Mouse (Mus musculus) hindbrain, embryonic 11.5 days (tissue): ENCODE results near the gene 9930021J03Rik. TPM values are rescaled to one million over a fixed set of nuclear protein-coding genes. Genes with fewer than 3 reads are reported as not detected.

ENCODE experiments used
- ATAC-seq: fragments of 200-750 bp; cut with Nextera tagmentation; 2 replicates; pipeline ENCODE4 v1.8.0; 2017; ENCODE audit warnings: mild to moderate bottlenecking, moderate TSS enrichment, moderate library complexity; ENCODE audit not compliant: low FRiP score
- DNase-seq: peaks from one replicate; pipeline ENCODE4 v3.0.0-alpha.2; 2015; ENCODE audit warnings: low spot score
- H3K27ac ChIP-seq: fragments of 300-500 bp; sonication (generic); 2 replicates; pipeline ENCODE4 v1.5.1; 2014; ENCODE audit warnings: mild to moderate bottlenecking, low read depth, low read length
- H3K27me3 ChIP-seq: fragments of 300-500 bp; sonication (generic); 2 replicates; pipeline ENCODE4 v1.6.1; 2014; ENCODE audit warnings: mild to moderate bottlenecking, low read length, moderate library complexity, mixed read lengths; ENCODE audit not compliant: control insufficient read depth, insufficient read depth
- H3K36me3 ChIP-seq: fragments of 300-500 bp; sonication (generic); 2 replicates; pipeline ENCODE4 v1.6.1; 2014; ENCODE audit warnings: mild to moderate bottlenecking, low read length, moderate library complexity, mixed read lengths; ENCODE audit not compliant: control insufficient read depth, insufficient read depth
- H3K4me1 ChIP-seq: fragments of 300-500 bp; sonication (generic); replicated peaks from 2 replicates; pipeline ENCODE4 v1.6.1; 2014; ENCODE audit warnings: low read length, mixed read lengths; ENCODE audit not compliant: control insufficient read depth, insufficient read depth
- H3K4me2 ChIP-seq: fragments of 300-500 bp; sonication (generic); replicated peaks from 2 replicates; pipeline ENCODE4 v1.6.1; 2014; ENCODE audit warnings: mild to moderate bottlenecking, low read depth, low read length
- H3K4me3 ChIP-seq: fragments of 300-500 bp; sonication (generic); 2 replicates; pipeline ENCODE4 v1.5.1; 2014; ENCODE audit warnings: low read depth, low read length
- H3K9ac ChIP-seq: fragments of 300-500 bp; sonication (generic); 2 replicates; pipeline ENCODE4 v1.6.1; 2014; ENCODE audit warnings: low read depth, low read length
- H3K9me3 ChIP-seq: fragments of 300-500 bp; sonication (generic); 2 replicates; pipeline ENCODE4 v1.6.1; 2016; ENCODE audit warnings: low read length; ENCODE audit not compliant: control insufficient read depth
- WGBS: fragments of 180-500 bp; shearing (Covaris S2); extraction: QIAGEN DNeasy Blood & Tissue Kit; methylation state at CpG from one replicate; pipeline ENCODE4 v1.1.7; 2014; 5-methylcytosine and 5-hydroxymethylcytosine counted together
- polyA plus RNA-seq: library from polyadenylated mRNA; unstranded; fragments of >200 nt; fragmentation: Nextera tagmentation; extraction: Ambion mirVana; gene quantifications from 2 replicates; pipeline ENCODE4 v1.2.1, GENCODE M21; 2014

Gene 9930021J03Rik
- polyA plus RNA-seq, 1 experiment from 2014 or later: 9.8 TPM

DNA sequence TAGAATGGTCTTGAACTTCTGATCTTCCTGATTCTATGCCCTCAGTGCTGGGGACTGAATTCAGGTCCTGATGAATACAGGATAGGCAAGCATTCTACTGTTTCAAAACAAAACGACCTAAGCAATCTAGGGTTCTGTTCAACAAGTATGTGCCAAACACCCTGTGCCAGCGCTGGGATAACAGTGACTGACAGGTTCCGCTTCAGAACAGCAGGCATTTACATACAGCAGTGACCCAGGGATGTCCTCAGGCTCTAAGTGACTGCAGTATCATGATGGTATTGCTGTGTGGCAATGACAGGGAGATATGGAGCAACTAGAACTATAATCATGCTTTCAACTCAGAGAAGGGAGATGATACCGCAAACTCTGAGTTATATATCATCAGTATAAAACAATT is 92.3 kb downstream of the 9930021J03Rik start:
- Histone ChIP-seq H3K4me3 (no peak overlapping the region), H3K27me3 (no peaks in the 10 kb centered on the region), H3K4me2 (no peak overlapping the region), H3K9ac (no peak overlapping the region), H3K4me1 (no peaks in the 10 kb centered on the region), H3K9me3 (no peaks in the 10 kb centered on the region), H3K36me3 (peaks cover 3% of the 10 kb centered on the region; the same call in 1 of the 2 replicates), H3K27ac (no peak overlapping the region)
- WGBS: 92% methylated on average over 4 of the region's 4 CpGs
- DNase-seq (no peak), ATAC-seq (no peak)

DNA sequence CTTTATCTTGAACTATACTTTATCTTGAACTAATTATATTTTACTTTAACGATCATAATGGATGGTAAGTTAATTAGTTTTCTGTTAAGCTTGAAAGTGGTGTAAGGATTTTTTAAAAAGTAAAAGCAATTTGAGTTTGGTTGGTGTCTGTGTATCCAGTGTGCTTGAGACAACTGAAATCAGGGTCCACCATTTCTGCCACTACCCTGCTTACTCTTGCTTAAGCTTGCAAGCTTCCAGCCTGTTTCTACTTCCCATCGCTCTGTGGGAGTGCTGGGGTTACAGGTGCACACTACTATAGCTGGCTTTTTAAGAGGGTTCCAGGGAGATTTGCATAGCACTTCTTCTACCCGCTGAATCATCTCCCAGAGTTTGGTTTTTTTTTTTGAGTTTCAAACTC is 96.3 kb downstream of the 9930021J03Rik start:
- no peak overlapping the region for H3K4me3 ChIP-seq
- no peaks in the 10 kb centered on the region for H3K9me3 ChIP-seq
- no peak for DNase-seq
- ATAC-seq: no peak
- H3K9ac ChIP-seq: no peak overlapping the region
- no peak overlapping the region for H3K27ac ChIP-seq
- 75% methylated on average over 3 of the region's 3 CpGs for WGBS
- H3K27me3 ChIP-seq: no peaks in the 10 kb centered on the region
- no peak overlapping the region for H3K4me2 ChIP-seq
- H3K4me1 ChIP-seq: no peaks in the 10 kb centered on the region
- no peaks in the 10 kb centered on the region for H3K36me3 ChIP-seq

DNA sequence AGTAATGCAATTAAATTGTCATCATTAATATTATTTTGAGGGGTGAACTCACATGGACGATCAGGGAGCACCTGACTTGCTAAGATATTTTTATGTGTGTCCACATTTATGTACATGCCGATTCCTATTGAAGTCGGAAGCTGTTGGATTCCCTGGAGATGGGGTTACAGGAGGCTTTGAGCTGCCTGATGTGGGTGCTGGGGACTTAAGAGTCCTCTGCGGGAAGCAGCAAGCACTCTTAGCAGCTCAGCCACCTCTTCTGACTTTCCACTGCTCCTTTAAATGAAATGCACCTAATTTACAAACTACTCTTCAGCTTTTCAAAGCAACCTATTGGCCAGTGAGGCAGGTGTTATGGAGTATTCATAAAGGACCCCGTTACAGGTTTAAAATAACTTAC is 97.3 kb downstream of the 9930021J03Rik start:
- Histone ChIP-seq H3K9me3 (no peaks in the 10 kb centered on the region), H3K36me3 (no peaks in the 10 kb centered on the region), H3K27ac (no peak overlapping the region), H3K27me3 (no peaks in the 10 kb centered on the region), H3K4me2 (no peak overlapping the region), H3K4me3 (no peak overlapping the region), H3K4me1 (no peaks in the 10 kb centered on the region), H3K9ac (no peak overlapping the region)
- WGBS: 80% methylated on average over 5 of the region's 5 CpGs
- no peak for ATAC-seq
- no peak for DNase-seq

DNA sequence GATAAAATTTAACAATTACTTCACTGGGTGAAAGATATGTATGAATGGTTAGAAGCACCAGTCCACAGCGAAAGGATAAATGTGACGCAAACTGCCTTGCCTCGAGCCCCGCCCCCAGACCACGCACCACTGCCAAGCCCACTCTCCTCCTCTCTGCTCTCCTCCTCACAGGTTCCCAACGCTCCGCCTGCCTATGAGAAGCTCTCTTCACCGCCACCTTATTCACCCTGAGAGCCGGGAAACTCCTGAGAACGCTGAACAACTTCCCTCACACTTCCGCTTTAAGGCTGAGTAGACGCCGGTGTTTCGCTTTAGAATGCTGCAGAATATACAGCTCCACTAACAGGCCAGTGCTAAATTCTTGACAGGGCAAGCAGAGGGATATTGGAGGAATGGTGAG is 97.8 kb downstream of the 9930021J03Rik start:
- no peaks in the 10 kb centered on the region for H3K36me3 ChIP-seq
- WGBS: 67% methylated on average over 14 of the region's 14 CpGs

DNA sequence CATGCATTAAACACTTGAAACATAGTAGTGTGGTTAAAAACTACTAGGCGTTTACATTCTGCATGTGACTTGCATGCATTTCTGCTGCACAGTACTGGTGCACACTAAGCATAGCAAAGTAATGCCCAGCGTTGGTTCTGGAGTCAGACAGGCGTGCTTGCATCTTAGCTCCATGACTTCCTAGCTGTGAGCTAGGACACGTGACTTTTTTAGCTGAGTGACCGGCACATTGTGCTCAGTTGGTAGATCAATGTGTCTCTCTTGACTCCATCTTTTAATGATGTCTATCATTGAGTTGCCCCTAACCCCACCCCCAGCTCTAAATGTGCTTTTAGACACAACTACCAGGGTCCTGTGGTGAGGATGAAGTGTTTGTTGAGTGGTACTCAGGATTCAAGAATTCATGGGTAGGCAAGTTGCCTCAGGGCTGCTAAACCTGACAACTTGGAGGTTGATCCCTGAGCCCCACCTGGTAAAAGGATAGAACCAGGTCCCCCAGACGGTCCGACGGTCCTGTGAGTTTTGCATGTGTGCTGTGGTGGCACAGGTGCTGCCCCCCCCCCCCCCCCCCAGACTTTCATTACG is 98.4 kb downstream of the 9930021J03Rik start:
- no peak overlapping the region for H3K9ac ChIP-seq
- H3K9me3 ChIP-seq: no peaks in the 10 kb centered on the region
- H3K36me3 ChIP-seq: no peaks in the 10 kb centered on the region
- no peak for ATAC-seq
- DNase-seq: no peak
- 90% methylated on average over 9 of the region's 9 CpGs for WGBS
- no peak overlapping the region for H3K4me2 ChIP-seq
- no peak overlapping the region for H3K4me3 ChIP-seq
- H3K4me1 ChIP-seq: no peaks in the 10 kb centered on the region
- H3K27ac ChIP-seq: no peak overlapping the region
- H3K27me3 ChIP-seq: no peaks in the 10 kb centered on the region

More for the DNA sequence above, 97.8 kb downstream of the 9930021J03Rik start:
- Histone ChIP-seq H3K4me2 (no peak overlapping the region), H3K9ac (no peak overlapping the region), H3K4me1 (no peaks in the 10 kb centered on the region), H3K27ac (no peak overlapping the region), H3K9me3 (no peaks in the 10 kb centered on the region), H3K27me3 (no peaks in the 10 kb centered on the region), H3K4me3 (no peak overlapping the region)
- DNase-seq: no peak
- ATAC-seq: no peak

DNA sequence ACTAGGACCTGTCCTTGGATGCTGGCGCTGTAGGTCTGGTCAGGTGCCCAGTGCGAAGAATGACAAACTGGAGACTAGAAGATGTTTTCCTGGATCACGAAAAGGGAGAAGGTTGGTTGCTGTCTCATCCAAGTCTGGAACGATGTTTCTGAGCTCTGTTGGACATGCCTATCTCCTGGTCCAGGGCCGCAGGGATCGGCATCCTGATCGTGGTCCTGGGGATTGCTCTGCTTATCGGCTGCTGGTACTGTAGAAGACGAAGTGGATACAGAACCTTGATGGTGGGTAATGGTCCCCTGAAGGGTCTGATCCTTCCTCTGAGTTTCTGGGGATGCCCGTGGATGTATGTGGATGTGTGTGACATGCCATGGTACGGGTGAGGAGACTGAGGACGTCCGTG is 101.4 kb downstream of the 9930021J03Rik start:
- ATAC-seq: no peak
- Histone ChIP-seq H3K9ac (no peak overlapping the region), H3K27ac (no peak overlapping the region), H3K9me3 (no peaks in the 10 kb centered on the region), H3K4me3 (no peak overlapping the region), H3K36me3 (no peaks in the 10 kb centered on the region), H3K4me2 (no peak overlapping the region), H3K4me1 (no peaks in the 10 kb centered on the region), H3K27me3 (no peaks in the 10 kb centered on the region)
- WGBS: 94% methylated on average over 13 of the region's 13 CpGs
- DNase-seq: no peak

DNA sequence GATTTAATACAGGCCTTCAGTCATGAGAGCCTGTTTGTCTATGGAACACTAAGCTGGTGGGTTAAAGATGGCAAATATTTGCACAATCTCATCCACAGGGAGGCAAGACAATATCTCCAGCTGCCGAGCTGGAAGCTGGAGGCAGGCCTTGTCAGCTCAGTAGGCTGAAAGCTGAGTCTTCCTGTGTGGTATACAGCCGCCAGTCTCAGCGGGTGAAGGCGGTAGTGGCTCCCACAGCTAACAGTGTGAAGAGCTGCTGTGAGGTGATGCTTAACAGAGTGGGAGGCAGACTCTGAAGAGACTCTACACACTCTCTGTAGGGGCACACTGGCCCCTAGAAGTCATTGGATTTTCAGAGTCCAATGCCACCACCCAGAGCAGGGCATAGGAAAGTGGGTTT is 104.1 kb downstream of the 9930021J03Rik start:
- no peaks in the 10 kb centered on the region for H3K27me3 ChIP-seq
- H3K9ac ChIP-seq: no peak overlapping the region
- 63% methylated on average over 4 of the region's 4 CpGs for WGBS
- H3K9me3 ChIP-seq: no peaks in the 10 kb centered on the region
- DNase-seq (no peak), ATAC-seq (no peak)
- H3K36me3 ChIP-seq: no peaks in the 10 kb centered on the region
- H3K27ac ChIP-seq: no peak overlapping the region
- no peak overlapping the region for H3K4me3 ChIP-seq
- H3K4me1 ChIP-seq: no peaks in the 10 kb centered on the region
- H3K4me2 ChIP-seq: no peak overlapping the region

DNA sequence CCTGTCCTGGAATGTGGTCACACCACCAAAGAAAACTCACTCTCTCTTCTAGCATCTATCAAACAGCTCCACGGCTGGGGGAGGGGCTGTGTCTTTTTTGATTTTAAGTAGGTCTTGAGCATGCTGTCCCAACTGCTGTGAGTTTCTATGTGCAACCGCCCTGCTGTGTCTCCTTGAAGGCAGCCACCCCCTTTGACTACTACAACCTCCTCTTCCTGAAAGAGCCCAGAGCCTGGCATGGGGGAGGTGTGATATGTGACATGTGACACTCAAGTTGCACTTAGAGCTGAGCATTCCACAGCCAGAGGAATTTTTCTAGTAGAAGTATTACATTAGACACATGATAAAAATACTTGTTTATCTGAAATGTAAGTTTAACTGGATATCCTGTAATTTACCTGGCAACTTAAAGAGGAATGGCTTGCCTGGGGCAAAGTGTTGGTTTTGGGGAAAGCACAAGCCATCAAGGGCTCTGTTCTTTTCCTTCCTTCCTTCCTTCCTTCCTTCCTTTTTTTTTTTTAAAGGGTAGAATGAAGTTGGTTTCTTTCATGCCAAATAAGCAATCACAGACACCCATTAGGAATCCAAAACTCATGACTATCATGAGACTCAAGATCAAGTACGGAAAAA is 108.4 kb downstream of the 9930021J03Rik start, which contains the start of gene Mlana:
Mlana (plus strand) TSS at position 580 of the 630 bp plus-strand sequence.
- ATAC-seq: no peak
- H3K36me3 ChIP-seq: no peaks in the 10 kb centered on the region
- no peak within 1 kb of the TSS for H3K4me3 ChIP-seq
- H3K4me2 ChIP-seq: no peak within 1 kb of the TSS
- WGBS: 53% methylated on average over 3 of the region's 3 CpGs
- H3K9me3 ChIP-seq: no peaks in the 10 kb centered on the region
- no peak within 1 kb of the TSS for H3K9ac ChIP-seq
- H3K27ac ChIP-seq: no peak within 1 kb of the TSS
- DNase-seq: no peak
- no peaks in the 10 kb centered on the region for H3K4me1 ChIP-seq
- no peaks in the 10 kb centered on the region for H3K27me3 ChIP-seq

DNA sequence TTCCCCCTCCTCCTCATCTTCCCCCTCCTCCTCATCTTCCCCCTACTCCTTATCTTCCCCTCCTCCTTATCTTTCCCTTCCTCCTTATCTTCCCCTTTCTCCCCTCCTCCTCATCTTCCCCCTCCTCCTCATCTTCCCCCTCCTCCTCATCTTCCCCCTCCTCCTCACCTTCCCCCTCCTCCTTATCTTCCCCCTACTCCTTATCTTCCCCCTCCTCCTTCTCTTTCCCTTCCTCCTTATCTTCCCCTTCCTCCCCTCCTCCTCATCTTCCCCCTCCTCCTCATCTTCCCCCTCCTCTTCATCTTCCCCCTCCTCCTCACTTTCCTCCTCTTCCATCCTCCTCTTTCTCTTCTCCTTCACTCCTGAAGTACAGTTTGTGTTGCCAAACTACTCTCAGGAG is 108.9 kb downstream of the 9930021J03Rik start:
- Histone ChIP-seq H3K9me3 (no peaks in the 10 kb centered on the region), H3K27me3 (no peaks in the 10 kb centered on the region), H3K36me3 (no peaks in the 10 kb centered on the region), H3K27ac (no peak overlapping the region), H3K4me1 (no peaks in the 10 kb centered on the region), H3K4me3 (no peak overlapping the region), H3K4me2 (no peak overlapping the region), H3K9ac (no peak overlapping the region)
- ATAC-seq: no peak
- no peak for DNase-seq
